Mouse (Mus musculus): ENCODE measurements around the gene Olfr1288. TPM values are rescaled to one million over a fixed set of nuclear protein-coding genes. Genes with fewer than 3 reads are reported as not detected.

Gene Olfr1288
- not detected in 2 replicates for total RNA-seq (2014; fragmentation: Nextera tagmentation)
- total RNA-seq (2017) = not detected in 2 replicates

- ATAC-seq (replicated peaks; ENCODE audit: low FRiP score, low TSS enrichment, poor library complexity, severe bottlenecking) = no peak
Observed at GRCm38 (mm10) chr2:111473801-111474200, at the start of gene Olfr1288. Gene Olfr1288 (plus strand): TSS chr2:111474101.

- no peak for ATAC-seq (replicated peaks; ENCODE audit: low FRiP score, low TSS enrichment, poor library complexity, severe bottlenecking)
Observed at GRCm38 (mm10) chr2:111448842-111449241, 25.1 kb upstream of the Olfr1288 start, which contains the start of gene Olfr1287. Gene Olfr1287 (plus strand): TSS chr2:111449142.

- no peak for ATAC-seq (replicated peaks; ENCODE audit: low FRiP score, low TSS enrichment, poor library complexity, severe bottlenecking)
Observed at GRCm38 (mm10) chr2:111480519-111480918, 6.6 kb downstream of the Olfr1288 start, which contains the start of gene Olfr1289. Gene Olfr1289 (plus strand): TSS chr2:111480819.

- ATAC-seq (replicated peaks; ENCODE audit: low FRiP score, low TSS enrichment, poor library complexity, severe bottlenecking) = no peak
Observed at GRCm38 (mm10) chr2:111493729-111494128, 19.8 kb downstream of the Olfr1288 start, which contains the start of gene Olfr1290. Gene Olfr1290 (minus strand): TSS chr2:111493829.

GRCm38 (mm10) chr2:111496880-111497279 is 23.0 kb downstream of the Olfr1288 start, which contains the start of gene Olfr1291-ps1:
Gene Olfr1291-ps1 (plus strand): TSS chr2:111497180.
- no peak for ATAC-seq (replicated peaks; ENCODE audit: low FRiP score, low TSS enrichment, poor library complexity, severe bottlenecking)

GRCm38 (mm10) chr2:111517451-111517850 is 43.5 kb downstream of the Olfr1288 start:
- ATAC-seq (replicated peaks; ENCODE audit: low FRiP score, low TSS enrichment, poor library complexity, severe bottlenecking) = no peak

- no peak for ATAC-seq (replicated peaks; ENCODE audit: low FRiP score, low TSS enrichment, poor library complexity, severe bottlenecking)
Observed at GRCm38 (mm10) chr2:111524903-111525302, 51.0 kb downstream of the Olfr1288 start, which contains the start of gene Olfr1293-ps. Gene Olfr1293-ps (plus strand): TSS chr2:111525203.

Other genes with a start within 250 kb of the Olfr1288 start
- not detected in 2 replicates for gene 4930430A15Rik, start 244.5 kb upstream of the Olfr1288 start, total RNA-seq (2014; fragmentation: Nextera tagmentation)
- not detected in 2 replicates for gene 4930430A15Rik, start 244.5 kb upstream of the Olfr1288 start, total RNA-seq (2017)
- not detected in 2 replicates for gene Olfr1275, start 238.8 kb upstream of the Olfr1288 start, total RNA-seq (2014; fragmentation: Nextera tagmentation)
- gene Olfr1275, start 238.8 kb upstream of the Olfr1288 start, total RNA-seq (2017) = not detected in 2 replicates
- gene Olfr1276, start 219.6 kb upstream of the Olfr1288 start, total RNA-seq (2014; fragmentation: Nextera tagmentation) = not detected in 2 replicates
- not detected in 2 replicates for gene Olfr1276, start 219.6 kb upstream of the Olfr1288 start, total RNA-seq (2017)
- gene Olfr1277, start 200.0 kb upstream of the Olfr1288 start, total RNA-seq (2014; fragmentation: Nextera tagmentation) = not detected in 2 replicates
- gene Olfr1277, start 200.0 kb upstream of the Olfr1288 start, total RNA-seq (2017) = not detected in 2 replicates
- not detected in 2 replicates for gene Olfr1278, start 184.0 kb upstream of the Olfr1288 start, total RNA-seq (2014; fragmentation: Nextera tagmentation)
- not detected in 2 replicates for gene Olfr1278, start 184.0 kb upstream of the Olfr1288 start, total RNA-seq (2017)
- gene Olfr1279, start 173.5 kb upstream of the Olfr1288 start, total RNA-seq (2014; fragmentation: Nextera tagmentation) = not detected in 2 replicates
- not detected in 2 replicates for gene Olfr1279, start 173.5 kb upstream of the Olfr1288 start, total RNA-seq (2017)
- not detected in 2 replicates for gene Olfr1280, start 160.1 kb upstream of the Olfr1288 start, total RNA-seq (2014; fragmentation: Nextera tagmentation)
- gene Olfr1280, start 160.1 kb upstream of the Olfr1288 start, total RNA-seq (2017) = not detected in 2 replicates
- gene Olfr1281, start 147.6 kb upstream of the Olfr1288 start, total RNA-seq (2014; fragmentation: Nextera tagmentation) = not detected in 2 replicates
- not detected in 2 replicates for gene Olfr1281, start 147.6 kb upstream of the Olfr1288 start, total RNA-seq (2017)
- gene Olfr1282, start 138.0 kb upstream of the Olfr1288 start, total RNA-seq (2014; fragmentation: Nextera tagmentation) = not detected in 2 replicates
- not detected in 2 replicates for gene Olfr1282, start 138.0 kb upstream of the Olfr1288 start, total RNA-seq (2017)
- gene Olfr1283, start 107.3 kb upstream of the Olfr1288 start, total RNA-seq (2014; fragmentation: Nextera tagmentation) = not detected in 2 replicates
- not detected in 2 replicates for gene Olfr1283, start 107.3 kb upstream of the Olfr1288 start, total RNA-seq (2017)
- not detected in 2 replicates for gene Olfr1284, start 98.6 kb upstream of the Olfr1288 start, total RNA-seq (2014; fragmentation: Nextera tagmentation)
- not detected in 2 replicates for gene Olfr1284, start 98.6 kb upstream of the Olfr1288 start, total RNA-seq (2017)
- gene Olfr1286, start 51.0 kb upstream of the Olfr1288 start, total RNA-seq (2014; fragmentation: Nextera tagmentation) = not detected in 2 replicates
- gene Olfr1286, start 51.0 kb upstream of the Olfr1288 start, total RNA-seq (2017) = not detected in 2 replicates
- gene Olfr1287, start 25.0 kb upstream of the Olfr1288 start, total RNA-seq (2014; fragmentation: Nextera tagmentation) = not detected in 2 replicates
- not detected in 2 replicates for gene Olfr1287, start 25.0 kb upstream of the Olfr1288 start, total RNA-seq (2017)
- gene Olfr1289, start 6.7 kb downstream of the Olfr1288 start, total RNA-seq (2014; fragmentation: Nextera tagmentation) = not detected in 2 replicates
- gene Olfr1289, start 6.7 kb downstream of the Olfr1288 start, total RNA-seq (2017) = not detected in 2 replicates
- gene Olfr1290, start 19.7 kb downstream of the Olfr1288 start, total RNA-seq (2014; fragmentation: Nextera tagmentation) = not detected in 2 replicates
- gene Olfr1290, start 19.7 kb downstream of the Olfr1288 start, total RNA-seq (2017) = not detected in 2 replicates
- gene Olfr1291-ps1, start 23.1 kb downstream of the Olfr1288 start, total RNA-seq (2014; fragmentation: Nextera tagmentation) = not detected in 2 replicates
- not detected in 2 replicates for gene Olfr1291-ps1, start 23.1 kb downstream of the Olfr1288 start, total RNA-seq (2017)
- not detected in 2 replicates for gene Olfr1293-ps, start 51.1 kb downstream of the Olfr1288 start, total RNA-seq (2014; fragmentation: Nextera tagmentation)
- gene Olfr1293-ps, start 51.1 kb downstream of the Olfr1288 start, total RNA-seq (2017) = not detected in 2 replicates
- not detected in 2 replicates for gene Olfr1294, start 66.2 kb downstream of the Olfr1288 start, total RNA-seq (2014; fragmentation: Nextera tagmentation)
- not detected in 2 replicates for gene Olfr1294, start 66.2 kb downstream of the Olfr1288 start, total RNA-seq (2017)
- not detected in 2 replicates for gene Olfr1295, start 95.6 kb downstream of the Olfr1288 start, total RNA-seq (2014; fragmentation: Nextera tagmentation)
- gene Olfr1295, start 95.6 kb downstream of the Olfr1288 start, total RNA-seq (2017) = not detected in 2 replicates
- gene Olfr1297, start 152.4 kb downstream of the Olfr1288 start, total RNA-seq (2014; fragmentation: Nextera tagmentation) = not detected in 2 replicates
- not detected in 2 replicates for gene Olfr1297, start 152.4 kb downstream of the Olfr1288 start, total RNA-seq (2017)
- not detected in 2 replicates for gene Olfr1298, start 175.1 kb downstream of the Olfr1288 start, total RNA-seq (2014; fragmentation: Nextera tagmentation)
- not detected in 2 replicates for gene Olfr1298, start 175.1 kb downstream of the Olfr1288 start, total RNA-seq (2017)
- not detected in 2 replicates for gene Olfr1299, start 187.3 kb downstream of the Olfr1288 start, total RNA-seq (2014; fragmentation: Nextera tagmentation)
- gene Olfr1299, start 187.3 kb downstream of the Olfr1288 start, total RNA-seq (2017) = not detected in 2 replicates

All from megakaryocyte-erythroid progenitor cell, adult 5-6 weeks (primary cell).